Comparison of ENCODE assay signal across 11 mouse cellular contexts in the genomic region with DNA sequence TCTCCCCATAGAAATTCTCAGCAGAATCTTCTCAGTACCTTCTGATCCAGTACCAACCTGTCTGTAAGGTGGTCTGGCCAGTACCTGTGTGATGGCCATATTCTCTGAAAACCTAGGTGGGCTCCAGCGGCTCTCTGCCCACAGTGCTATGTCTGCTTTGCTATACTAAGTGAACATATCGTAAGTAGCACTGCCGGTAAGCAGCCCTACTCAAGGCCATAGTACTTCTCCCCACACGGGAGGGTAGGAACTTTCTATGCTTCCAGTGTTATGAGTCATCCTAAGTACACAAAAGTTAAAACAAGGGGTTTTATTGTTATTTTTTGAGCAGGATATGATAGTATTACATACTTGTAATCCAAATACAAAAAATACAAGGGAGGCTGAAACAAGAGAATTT. TPM values are rescaled to one million over a fixed set of nuclear protein-coding genes. Genes with fewer than 3 reads are reported as not detected.
DNase-seq lines count a peak whose midpoint lies in the region; ATAC-seq and TF ChIP-seq lines count a peak whose summit lies in the region.
"Had no signal": no experiment of that assay in that cellular context is flagged by ENCODE, and none has a peak within 500 bp of the region (broad histone marks: within the 10 kb centered on the region; RNA-seq: fewer than 3 reads in every experiment).

No protein-coding gene starts in this region.

- no peak overlapping the region for H3K4me3 ChIP-seq in hindbrain, embryonic 12.5 days
- H3K4me3 ChIP-seq in hindbrain, embryonic 16.5 days (ENCODE audit: low read length) = no peak overlapping the region
- no peak overlapping the region for H3K4me3 ChIP-seq in MEL (ENCODE audit: control insufficient read depth in 1 of 2, insufficient read depth in 1 of 2, low read depth in 2 of 2, low read length in 2 of 2)
- H3K4me3 ChIP-seq in limb, embryonic 14.5 days (replicated peaks; ENCODE audit: low read length) = no peak overlapping the region
- H3K4me3 ChIP-seq: limb, embryonic 12.5 days had no signal

- no peak for TF ChIP-seq RAD21 in MEL (IDR thresholded peaks at IDR 0.05; ENCODE audit: low read depth, low read length)

- TF ChIP-seq POLR2A in MEL (IDR thresholded peaks at IDR 0.05; ENCODE audit: control insufficient read depth in 1 of 2, insufficient read depth in 1 of 2, low read depth in 1 of 2, low read length in 2 of 2, poor library complexity in 1 of 2) = no peak
- no peak for TF ChIP-seq POLR2A in limb, embryonic 14.5 days (IDR thresholded peaks at IDR 0.05; ENCODE audit: borderline replicate concordance, extremely low read depth, insufficient read depth, insufficient read length)

- H3K36me3 ChIP-seq in hindbrain, embryonic 12.5 days = no peaks in the 10 kb centered on the region
- H3K36me3 ChIP-seq in hindbrain, embryonic 16.5 days (ENCODE audit: control insufficient read depth, insufficient read depth, low read length) = no peaks in the 10 kb centered on the region
- H3K36me3 ChIP-seq in MEL (ENCODE audit: control insufficient read depth in 1 of 2, insufficient read depth in 2 of 2, low read length in 2 of 2) = peaks cover 0 to 25% of the 10 kb centered on the region in 2 experiments; a peak in 3 of 4 replicates
- H3K36me3 ChIP-seq in limb, embryonic 14.5 days (ENCODE audit: control insufficient read depth, insufficient read depth, low read length) = no peaks in the 10 kb centered on the region

- DNase-seq in 3134 (ENCODE audit: extremely low read depth, insufficient read length, low spot score) (peak; percentile 28), MEL (ENCODE audit: low read depth, low spot score) (peak; percentile 34)
- no peak for DNase-seq in limb, embryonic 14.5 days (ENCODE audit: low spot score)
- no peak for DNase-seq in cerebellum, adult 11-12 months
- DNase-seq in embryo, embryonic 11 days = no peak
- DNase-seq: cerebellum, adult 2 months; gastrocnemius, postnatal 14 days had no signal

- ATAC-seq in hindbrain, embryonic 12.5 days (ENCODE audit: low FRiP score) = no peak
- ATAC-seq in hindbrain, embryonic 16.5 days = no peak
- ATAC-seq in limb, embryonic 14.5 days (ENCODE audit: low FRiP score, low read depth) = no peak
- ATAC-seq in inflammation-experienced regulatory T-cells, adult 6 months = no peak

- TF ChIP-seq EP300 in MEL (IDR thresholded peaks at IDR 0.05; ENCODE audit: low read depth in 1 of 2, low read length in 2 of 2) = no peak

- peaks cover 30% of the 10 kb centered on the region for H3K79me2 ChIP-seq in MEL (ENCODE audit: control insufficient read depth, insufficient read depth, low read length, poor library complexity)

- no peak overlapping the region for H3K9ac ChIP-seq in hindbrain, embryonic 12.5 days
- H3K9ac ChIP-seq in hindbrain, embryonic 16.5 days (ENCODE audit: low read depth, low read length) = no peak overlapping the region
- no peak overlapping the region for H3K9ac ChIP-seq in MEL (ENCODE audit: control insufficient read depth, low read depth, low read length, poor library complexity, severe bottlenecking)
- no peak overlapping the region for H3K9ac ChIP-seq in limb, embryonic 14.5 days (ENCODE audit: low read depth, low read length, severe bottlenecking)
- H3K9ac ChIP-seq: limb, embryonic 12.5 days had no signal

- H3K27ac ChIP-seq in hindbrain, embryonic 12.5 days = 0 out of 2 replicates have a peak overlapping the region, but pooled peaks have one; percentile 82
- H3K27ac ChIP-seq in hindbrain, embryonic 16.5 days (ENCODE audit: low read depth, low read length) = no peak overlapping the region
- no peak overlapping the region for H3K27ac ChIP-seq in MEL (ENCODE audit: control insufficient read depth, low read depth, low read length)
- H3K27ac ChIP-seq in limb, embryonic 14.5 days (replicated peaks; ENCODE audit: low read depth, low read length) = 0 out of 2 replicates have a peak overlapping the region, but pooled peaks have one; percentile 10

- H3K9me3 ChIP-seq in hindbrain, embryonic 12.5 days (replicated peaks) = no peaks in the 10 kb centered on the region
- H3K9me3 ChIP-seq in hindbrain, embryonic 16.5 days (ENCODE audit: control insufficient read depth, low read length) = no peaks in the 10 kb centered on the region
- no peaks in the 10 kb centered on the region for H3K9me3 ChIP-seq in MEL (replicated peaks; ENCODE audit: insufficient read depth, low read length)
- no peaks in the 10 kb centered on the region for H3K9me3 ChIP-seq in limb, embryonic 14.5 days (ENCODE audit: control insufficient read depth, low read length)
- H3K9me3 ChIP-seq: limb, embryonic 12.5 days had no signal

- TF ChIP-seq CTCF in MEL (IDR thresholded peaks at IDR 0.05 in 2 of 3, conservative IDR thresholded peaks at IDR 0.05 in 1 of 3; ENCODE audit: control insufficient read depth in 1 of 3, insufficient read depth in 1 of 3, low read depth in 2 of 3, low read length in 3 of 3, poor library complexity in 1 of 3, severe bottlenecking in 1 of 3) = no peak

- no peak overlapping the region for H3K4me2 ChIP-seq in hindbrain, embryonic 12.5 days (replicated peaks)
- no peak overlapping the region for H3K4me2 ChIP-seq in hindbrain, embryonic 16.5 days (ENCODE audit: low read length)
- no peak overlapping the region for H3K4me2 ChIP-seq in limb, embryonic 14.5 days (replicated peaks; ENCODE audit: low read depth, low read length, severe bottlenecking)

- 80% methylated on average over 4 of the region's 4 CpGs for WGBS in hindbrain, embryonic 12.5 days
- WGBS in hindbrain, embryonic 16.5 days = 72% methylated on average over 4 of the region's 4 CpGs
- 67% methylated on average over 4 of the region's 4 CpGs for WGBS in limb, embryonic 14.5 days

- H3K27me3 ChIP-seq in hindbrain, embryonic 12.5 days = no peaks in the 10 kb centered on the region
- H3K27me3 ChIP-seq in hindbrain, embryonic 16.5 days (replicated peaks; ENCODE audit: control insufficient read depth, insufficient read depth, low read length) = no peaks in the 10 kb centered on the region
- H3K27me3 ChIP-seq in MEL (ENCODE audit: control insufficient read depth in 1 of 2, insufficient read depth in 2 of 2, low read length in 2 of 2) = no peaks in the 10 kb centered on the region
- H3K27me3 ChIP-seq in limb, embryonic 14.5 days (ENCODE audit: control insufficient read depth, insufficient read depth, low read length) = no peaks in the 10 kb centered on the region
- H3K27me3 ChIP-seq: limb, embryonic 12.5 days had no signal

- peaks cover 57% of the 10 kb centered on the region for H3K4me1 ChIP-seq in hindbrain, embryonic 12.5 days
- H3K4me1 ChIP-seq in hindbrain, embryonic 16.5 days (ENCODE audit: control insufficient read depth, insufficient read depth, low read depth, low read length) = peaks cover 34% of the 10 kb centered on the region
- peaks cover 21 to 22% of the 10 kb centered on the region in 2 experiments for H3K4me1 ChIP-seq in MEL (ENCODE audit: control insufficient read depth in 1 of 2, insufficient read depth in 2 of 2, low read length in 2 of 2)
- H3K4me1 ChIP-seq in limb, embryonic 14.5 days (ENCODE audit: control insufficient read depth, insufficient read depth, low read length) = peaks cover 50% of the 10 kb centered on the region

RNA-seq across cellular contexts. Expression of a gene that starts 16.6 kb away (rescaled TPM):
- polyA plus RNA-seq in hindbrain, embryonic 12.5 days (2016; fragmentation: Nextera tagmentation; extraction: Ambion mirVana) = 52.8 and 62.7 TPM in 2 replicates
- polyA plus RNA-seq in hindbrain, embryonic 16.5 days (2015; fragmentation: Nextera tagmentation; extraction: Ambion mirVana) = 24.4 and 31.8 TPM in 2 replicates
- total RNA-seq in MEL (2012; rRNA removed) = 11.5 and 12.7 TPM in 2 replicates
- polyA plus RNA-seq in MEL (2012; ENCODE audit: insufficient read depth in 1 of 2, insufficient read length in 2 of 2, low read depth in 1 of 2, low replicate concordance in 2 of 2, missing spikeins in 1 of 2) = 10 to 100 TPM in 1 of 2 experiments, not detected in 1; 31.6 TPM
- 85.0 and 92.1 TPM in 2 replicates for polyA plus RNA-seq in limb, embryonic 14.5 days (2012; rRNA removed)
- 46.0 and 47.7 TPM in 2 replicates for polyA plus RNA-seq in limb, embryonic 14.5 days (2014; fragmentation: Nextera tagmentation; extraction: Ambion mirVana)
- polyA plus RNA-seq in inflammation-experienced regulatory T-cells, adult 6 months (2017; shearing (Covaris generic)) = under 1 TPM; 0.35 to 0.97 (median 0.62) TPM

RNA-seq across cellular contexts. Expression of a gene that starts 24.9 kb away (rescaled TPM):
- polyA plus RNA-seq in hindbrain, embryonic 12.5 days (2016; fragmentation: Nextera tagmentation; extraction: Ambion mirVana) = 0.32 and 0.48 TPM in 2 replicates
- 0.26 and 0.44 TPM in 2 replicates for polyA plus RNA-seq in hindbrain, embryonic 16.5 days (2015; fragmentation: Nextera tagmentation; extraction: Ambion mirVana)
- total RNA-seq in MEL (2012; rRNA removed) = 0.04 TPM in 1 of 2 replicates, not detected in the other
- under 1 TPM in 1 of 2 experiments, not detected in 1; 0.07 TPM for polyA plus RNA-seq in MEL (2012; ENCODE audit: insufficient read depth in 1 of 2, insufficient read length in 2 of 2, low read depth in 1 of 2, low replicate concordance in 2 of 2, missing spikeins in 1 of 2)
- 0.01 TPM in 1 of 2 replicates, not detected in the other for polyA plus RNA-seq in limb, embryonic 14.5 days (2012; rRNA removed)
- 0.14 and 0.15 TPM in 2 replicates for polyA plus RNA-seq in limb, embryonic 14.5 days (2014; fragmentation: Nextera tagmentation; extraction: Ambion mirVana)
- polyA plus RNA-seq in inflammation-experienced regulatory T-cells, adult 6 months (2017; shearing (Covaris generic)) = under 1 TPM; 0.43 to 0.73 (median 0.64) TPM
- total RNA-seq: gastrocnemius, postnatal 14 days had no signal
- polyA plus RNA-seq: cerebellum, adult 2 months had no signal

RNA-seq across cellular contexts. Expression of a gene that starts 36.6 kb away (rescaled TPM):
- 281 and 304 TPM in 2 replicates for polyA plus RNA-seq in hindbrain, embryonic 12.5 days (2016; fragmentation: Nextera tagmentation; extraction: Ambion mirVana)
- 184 and 198 TPM in 2 replicates for polyA plus RNA-seq in hindbrain, embryonic 16.5 days (2015; fragmentation: Nextera tagmentation; extraction: Ambion mirVana)
- 79.0 and 89.9 TPM in 2 replicates for total RNA-seq in MEL (2012; rRNA removed)
- 10 to 100 TPM in 1 of 2 experiments, not detected in 1; 70.7 TPM for polyA plus RNA-seq in MEL (2012; ENCODE audit: insufficient read depth in 1 of 2, insufficient read length in 2 of 2, low read depth in 1 of 2, low replicate concordance in 2 of 2, missing spikeins in 1 of 2)
- polyA plus RNA-seq in limb, embryonic 14.5 days (2012; rRNA removed) = 224 and 297 TPM in 2 replicates
- polyA plus RNA-seq in limb, embryonic 14.5 days (2014; fragmentation: Nextera tagmentation; extraction: Ambion mirVana) = 274 and 276 TPM in 2 replicates
- polyA plus RNA-seq in inflammation-experienced regulatory T-cells, adult 6 months (2017; shearing (Covaris generic)) = 100 to 1,000 TPM; 113 to 247 (median 134) TPM

RNA-seq across cellular contexts. Expression of a gene that starts 43.8 kb away (rescaled TPM):
- not detected in 2 replicates for polyA plus RNA-seq in hindbrain, embryonic 12.5 days (2016; fragmentation: Nextera tagmentation; extraction: Ambion mirVana)
- polyA plus RNA-seq in hindbrain, embryonic 16.5 days (2015; fragmentation: Nextera tagmentation; extraction: Ambion mirVana) = not detected in 2 replicates
- total RNA-seq in MEL (2012; rRNA removed) = 0.19 TPM in 1 of 2 replicates, not detected in the other
- not detected for polyA plus RNA-seq in MEL (2012; ENCODE audit: insufficient read depth in 1 of 2, insufficient read length in 2 of 2, low read depth in 1 of 2, low replicate concordance in 2 of 2, missing spikeins in 1 of 2)
- polyA plus RNA-seq in limb, embryonic 14.5 days (2012; rRNA removed) = not detected in 2 replicates
- polyA plus RNA-seq in limb, embryonic 14.5 days (2014; fragmentation: Nextera tagmentation; extraction: Ambion mirVana) = not detected in 2 replicates
- not detected for polyA plus RNA-seq in inflammation-experienced regulatory T-cells, adult 6 months (2017; shearing (Covaris generic))
- total RNA-seq: gastrocnemius, postnatal 14 days had no signal
- polyA plus RNA-seq: limb, embryonic 12.5 days had no signal

RNA-seq across cellular contexts. Expression of a gene that starts 44.2 kb away (rescaled TPM):
- 49.3 and 50.0 TPM in 2 replicates for polyA plus RNA-seq in hindbrain, embryonic 12.5 days (2016; fragmentation: Nextera tagmentation; extraction: Ambion mirVana)
- 50.7 and 51.3 TPM in 2 replicates for polyA plus RNA-seq in hindbrain, embryonic 16.5 days (2015; fragmentation: Nextera tagmentation; extraction: Ambion mirVana)
- 13.9 and 18.8 TPM in 2 replicates for total RNA-seq in MEL (2012; rRNA removed)
- 10 to 100 TPM in 1 of 2 experiments, not detected in 1; 26.0 TPM for polyA plus RNA-seq in MEL (2012; ENCODE audit: insufficient read depth in 1 of 2, insufficient read length in 2 of 2, low read depth in 1 of 2, low replicate concordance in 2 of 2, missing spikeins in 1 of 2)
- 20.4 and 20.7 TPM in 2 replicates for polyA plus RNA-seq in limb, embryonic 14.5 days (2012; rRNA removed)
- polyA plus RNA-seq in limb, embryonic 14.5 days (2014; fragmentation: Nextera tagmentation; extraction: Ambion mirVana) = 33.6 and 33.7 TPM in 2 replicates
- 10 to 100 TPM; 16.8 to 20.5 (median 18.9) TPM for polyA plus RNA-seq in inflammation-experienced regulatory T-cells, adult 6 months (2017; shearing (Covaris generic))

Comparison
In these comparisons a context has a peak if more than half of its experiments do, and no peak if none do; other contexts are left out.
1. H3K27ac ChIP-seq: peak in hindbrain, embryonic 12.5 days (single experiment) and limb, embryonic 14.5 days (single experiment); none in hindbrain, embryonic 16.5 days (single experiment) and MEL (single experiment).
2. DNase-seq: peak in 3134 (single experiment) and MEL (single experiment); none in limb, embryonic 14.5 days (single experiment), cerebellum, adult 11-12 months (single experiment) and embryo, embryonic 11 days (single experiment).
3. RNA of a gene that starts 16.6 kb away (polyA plus RNA-seq): 31.6 TPM in MEL, 46.0 to 92.1 TPM in limb, embryonic 14.5 days, 52.8 to 62.7 TPM in hindbrain, embryonic 12.5 days and 24.4 to 31.8 TPM in hindbrain, embryonic 16.5 days; 0.35 to 0.97 TPM in inflammation-experienced regulatory T-cells, adult 6 months; every median in the first group is over 10 times any median in the second.